Mouse (Mus musculus): ENCODE measurements around the gene Csnk2b.

Csnk2b gene

GRCm38 (mm10) chr17:35090166-35090932 is 31.5 kb downstream of the Csnk2b start:
- no peak for DNase-seq (ENCODE audit: extremely low spot score, low read depth, low spot score)

- peak; percentile 60 for DNase-seq (ENCODE audit: extremely low spot score, low read depth, low spot score)
These were observed 32.8 kb downstream of the Csnk2b start, which contains the start of gene Abhd16a for GRCm38 (mm10) chr17:35088825-35089644. TSS of gene Abhd16a (plus strand) at chr17:35089263.

- no peak for DNase-seq (ENCODE audit: extremely low spot score, low read depth, low spot score)
These were observed 33.7 kb downstream of the Csnk2b start for GRCm38 (mm10) chr17:35088151-35088550.

- DNase-seq (ENCODE audit: extremely low spot score, low read depth, low spot score): no peak
These were observed 36.5 kb downstream of the Csnk2b start, which contains the start of gene Ly6g6f for GRCm38 (mm10) chr17:35085208-35085865. TSS of gene Ly6g6f (minus strand) at chr17:35085610.

- DNase-seq (ENCODE audit: extremely low spot score, low read depth, low spot score): no peak
These were observed 37.8 kb downstream of the Csnk2b start for GRCm38 (mm10) chr17:35083929-35084497.

- DNase-seq (ENCODE audit: extremely low spot score, low read depth, low spot score): no peak
These were observed 38.8 kb downstream of the Csnk2b start for GRCm38 (mm10) chr17:35082841-35083576.

- no peak for DNase-seq (ENCODE audit: extremely low spot score, low read depth, low spot score)
These were observed 41.1 kb downstream of the Csnk2b start for GRCm38 (mm10) chr17:35080710-35081109.

GRCm38 (mm10) chr17:35080248-35080647 is 41.6 kb downstream of the Csnk2b start:
- no peak for DNase-seq (ENCODE audit: extremely low spot score, low read depth, low spot score)

- no peak for DNase-seq (ENCODE audit: extremely low spot score, low read depth, low spot score)
These were observed 42.1 kb downstream of the Csnk2b start for GRCm38 (mm10) chr17:35079778-35080177.

- DNase-seq (ENCODE audit: extremely low spot score, low read depth, low spot score): no peak
These were observed 44.0 kb downstream of the Csnk2b start, which contains the start of gene Ly6g6d for GRCm38 (mm10) chr17:35077786-35078233. TSS of gene Ly6g6d (minus strand) at chr17:35078065.

GRCm38 (mm10) chr17:35077285-35077684 is 44.6 kb downstream of the Csnk2b start:
- DNase-seq (ENCODE audit: extremely low spot score, low read depth, low spot score): no peak

- no peak for DNase-seq (ENCODE audit: extremely low spot score, low read depth, low spot score)
These were observed 45.2 kb downstream of the Csnk2b start, which contains the start of gene Ly6g6e for GRCm38 (mm10) chr17:35076507-35077176. TSS of gene Ly6g6e (plus strand) at chr17:35076902.

- DNase-seq (ENCODE audit: extremely low spot score, low read depth, low spot score): no peak
These were observed 47.8 kb downstream of the Csnk2b start for GRCm38 (mm10) chr17:35074097-35074496.

GRCm38 (mm10) chr17:35071454-35071853 is 50.4 kb downstream of the Csnk2b start:
- DNase-seq (ENCODE audit: extremely low spot score, low read depth, low spot score): no peak

GRCm38 (mm10) chr17:35070556-35071229 is 51.2 kb downstream of the Csnk2b start:
- no peak for DNase-seq (ENCODE audit: extremely low spot score, low read depth, low spot score)

- no peak for DNase-seq (ENCODE audit: extremely low spot score, low read depth, low spot score)
These were observed 53.5 kb downstream of the Csnk2b start for GRCm38 (mm10) chr17:35068213-35068914.
